In the genomic region with DNA sequence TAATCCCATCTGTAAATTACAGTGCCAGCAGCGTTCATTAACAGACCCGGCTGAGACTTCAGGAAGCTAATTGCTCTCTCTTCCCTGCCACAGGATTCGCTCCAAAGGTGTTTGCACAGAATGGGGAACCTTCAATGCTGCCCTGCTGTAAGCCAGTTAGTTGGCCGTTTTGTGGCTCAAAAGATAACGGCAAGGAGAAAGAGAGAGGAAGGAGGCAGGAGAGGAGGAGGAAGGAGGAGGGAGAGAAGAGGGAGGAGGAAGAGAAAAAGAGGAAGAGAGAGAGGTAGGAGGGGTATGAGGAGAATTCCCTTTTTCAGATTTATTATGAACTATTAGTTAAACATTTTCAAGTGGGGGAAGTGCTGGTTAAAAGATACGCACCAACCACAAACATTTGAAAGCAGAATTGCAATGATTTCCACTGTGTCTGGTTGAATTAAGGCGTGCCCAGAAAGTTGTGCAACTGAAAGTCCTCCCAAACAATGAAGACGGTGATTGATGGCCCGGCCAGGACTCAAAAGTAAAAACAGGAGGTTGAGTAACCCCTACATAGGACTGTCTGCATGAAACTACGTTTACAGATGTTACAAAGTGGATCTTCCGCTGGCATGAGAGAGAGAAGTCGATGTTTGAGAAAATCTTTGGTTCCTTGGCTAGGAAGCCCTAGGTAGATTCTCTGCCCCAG, we compare ENCODE assay signal across 10 mouse cellular contexts.
A peak's percentile ranks its signal among the peaks of the same experiment; 100 is the strongest.
DNase-seq lines count a peak whose midpoint lies in the region; ATAC-seq and TF ChIP-seq lines count a peak whose summit lies in the region.
"Had no signal": no experiment of that assay in that cellular context is flagged by ENCODE, and none has a peak within 500 bp of the region (broad histone marks: within the 10 kb centered on the region; RNA-seq: fewer than 3 reads in every experiment).

No protein-coding gene starts in this region.

- H3K9me3 ChIP-seq in limb, embryonic 12.5 days: no peaks in the 10 kb centered on the region
- H3K9me3 ChIP-seq: forebrain, embryonic 10.5 days; hindbrain, embryonic 10.5 days had no signal

- H3K27ac ChIP-seq in limb, embryonic 12.5 days: no peak overlapping the region
- H3K27ac ChIP-seq: forebrain, embryonic 10.5 days; hindbrain, embryonic 10.5 days had no signal

- H3K36me3 ChIP-seq in C2C12 (ENCODE audit: control insufficient read depth, insufficient read depth): no peaks in the 10 kb centered on the region
- H3K36me3 ChIP-seq in limb, embryonic 12.5 days: no peaks in the 10 kb centered on the region
- H3K36me3 ChIP-seq: forebrain, embryonic 10.5 days; hindbrain, embryonic 10.5 days had no signal

- no peaks in the 10 kb centered on the region for H3K79me2 ChIP-seq in C2C12 (ENCODE audit: control insufficient read depth, insufficient read depth)

- H3K79me3 ChIP-seq in C2C12 (ENCODE audit: low read depth): no peaks in the 10 kb centered on the region

- ATAC-seq in limb, embryonic 12.5 days (ENCODE audit: insufficient number of reproducible peaks, insufficient read depth, low FRiP score, low TSS enrichment, low read depth): no peak

- no peak overlapping the region for H3K9ac ChIP-seq in limb, embryonic 12.5 days (replicated peaks)

- no peak overlapping the region for H3K4me3 ChIP-seq in C2C12 (ENCODE audit: insufficient read depth, poor library complexity, severe bottlenecking)
- H3K4me3 ChIP-seq in limb, embryonic 12.5 days (replicated peaks): no peak overlapping the region
- H3K4me3 ChIP-seq: forebrain, embryonic 10.5 days; hindbrain, embryonic 10.5 days had no signal

- 51% methylated on average over 12 of the region's 12 CpGs for WGBS in limb, embryonic 12.5 days

- no peaks in the 10 kb centered on the region for H3K27me3 ChIP-seq in C2C12 (ENCODE audit: control insufficient read depth, insufficient read depth, insufficient read length)
- no peaks in the 10 kb centered on the region for H3K27me3 ChIP-seq in limb, embryonic 12.5 days

- H3ac ChIP-seq in C2C12 (ENCODE audit: control insufficient read depth, insufficient read length, low read depth): no peak overlapping the region

- no peak for TF ChIP-seq CTCF in C2C12 (IDR thresholded peaks at IDR 0.05; ENCODE audit: control insufficient read depth, insufficient read depth, insufficient read length)

- H3K4me2 ChIP-seq in limb, embryonic 12.5 days: peak overlapping the region; percentile 31; the same call in 1 of the 2 replicates

- peaks cover 23% of the 10 kb centered on the region for H3K4me1 ChIP-seq in limb, embryonic 12.5 days (replicated peaks)

- peak; percentile 92 for DNase-seq in NIH3T3 (ENCODE audit: low read depth)
- DNase-seq in lung, postnatal 36 days: peak; percentile 75
- no peak for DNase-seq in gastrocnemius, postnatal 14 days
- DNase-seq in thymus, postnatal 36 days: no peak
- DNase-seq in layer of hippocampus, adult 8-10 months (ENCODE audit: low spot score in 2 of 2): no peak
- DNase-seq: cerebellum, adult 11 months had no signal

- intact Hi-C loops in gastrocnemius, postnatal 14 days (cut with DNase I; ENCODE audit: low total_unique reads): no loop called here

TF ChIP-seq in C2C12, 6 proteins besides CTCF, POLR2A, EP300 and RAD21:
- TF ChIP-seq FOSL1 (IDR thresholded peaks at IDR 0.05; ENCODE audit: insufficient read depth, low read length, poor library complexity, severe bottlenecking): no peak
- TF ChIP-seq USF1 (IDR thresholded peaks at IDR 0.05; ENCODE audit: low read depth): no peak
- peak; percentile 75 for TF ChIP-seq CEBPB (IDR thresholded peaks at IDR 0.05; ENCODE audit: low read depth)
- no peak for TF ChIP-seq MYOD1 (IDR thresholded peaks at IDR 0.05; ENCODE audit: control insufficient read depth, insufficient read length, low read depth)
- no peak for TF ChIP-seq MYOG (IDR thresholded peaks at IDR 0.05; ENCODE audit: control insufficient read depth, extremely low read depth, insufficient read length)
TF ChIP-seq in C2C12: peak in this region for 1.

Comparison
In these comparisons a context has a peak if more than half of its experiments do, and no peak if none do; other contexts are left out.
1. DNase-seq: peak in NIH3T3 (single experiment) and lung, postnatal 36 days (single experiment); none in gastrocnemius, postnatal 14 days (single experiment), thymus, postnatal 36 days (0 of 2) and layer of hippocampus, adult 8-10 months (0 of 2).